Mouse (Mus musculus): Measurements from ENCODE around the gene Dhx32. TPM values are rescaled to one million over a fixed set of nuclear protein-coding genes. Genes with fewer than 3 reads are reported as not detected.
A peak's percentile ranks its signal among the peaks of the same experiment; 100 is the strongest.
"Not testable (repeated sequence)": the region's sequence is repeated elsewhere in the genome, so short reads cannot be mapped to it uniquely, and the experiment has no call there.

Gene Dhx32
- polyA plus RNA-seq, 1 experiment from 2014 or later, result 43.8 TPM

- H3K9ac ChIP-seq (ENCODE audit: low read depth, low read length), result no peak overlapping the region
- no peak overlapping the region for H3K27ac ChIP-seq (ENCODE audit: low read depth, low read length)
- 0 out of 2 replicates have a peak, but pooled peaks cover 3% of the 10 kb centered on the region for H3K4me1 ChIP-seq (replicated peaks; ENCODE audit: control insufficient read depth, insufficient read depth, low read length)
- TF ChIP-seq CTCF (IDR thresholded peaks at IDR 0.05; ENCODE audit: low read depth), result peak; percentile 42
- ATAC-seq, result no peak
- no peaks in the 10 kb centered on the region for H3K27me3 ChIP-seq (replicated peaks; ENCODE audit: control insufficient read depth, insufficient read depth, low read length)
- no peaks in the 10 kb centered on the region for H3K9me3 ChIP-seq (ENCODE audit: control insufficient read depth)
- 87% methylated on average over 2 of the region's 2 CpGs for WGBS
- no peak overlapping the region for H3K4me3 ChIP-seq (ENCODE audit: low read depth, low read length)
- no peaks in the 10 kb centered on the region for H3K36me3 ChIP-seq (ENCODE audit: control insufficient read depth, insufficient read depth)
- H3K4me2 ChIP-seq (replicated peaks; ENCODE audit: low read depth), result no peak overlapping the region
Observed at GRCm38 (mm10) chr7:133707301-133707700, 75.2 kb downstream of the Dhx32 start.

- no peak for ATAC-seq
- no peak overlapping the region for H3K27ac ChIP-seq (ENCODE audit: low read depth, low read length)
- H3K36me3 ChIP-seq (ENCODE audit: control insufficient read depth, insufficient read depth), result 0 out of 2 replicates have a peak, but pooled peaks cover 7% of the 10 kb centered on the region
- H3K4me3 ChIP-seq (ENCODE audit: low read depth, low read length), result no peak overlapping the region
- no peaks in the 10 kb centered on the region for H3K4me1 ChIP-seq (replicated peaks; ENCODE audit: control insufficient read depth, insufficient read depth, low read length)
- no peak overlapping the region for H3K4me2 ChIP-seq (replicated peaks; ENCODE audit: low read depth)
- 88% methylated on average over 7 of the region's 7 CpGs for WGBS
- TF ChIP-seq CTCF (IDR thresholded peaks at IDR 0.05; ENCODE audit: low read depth), result no peak
- H3K9ac ChIP-seq (ENCODE audit: low read depth, low read length), result no peak overlapping the region
- H3K27me3 ChIP-seq (replicated peaks; ENCODE audit: control insufficient read depth, insufficient read depth, low read length), result no peaks in the 10 kb centered on the region
- no peaks in the 10 kb centered on the region for H3K9me3 ChIP-seq (ENCODE audit: control insufficient read depth)
Observed at GRCm38 (mm10) chr7:133703906-133704305, 78.6 kb downstream of the Dhx32 start.

- ATAC-seq, result no peak
- Histone ChIP-seq H3K36me3 (ENCODE audit: control insufficient read depth, insufficient read depth) (peaks cover 10% of the 10 kb centered on the region; the same call in 1 of the 2 replicates), H3K9me3 (ENCODE audit: control insufficient read depth) (no peaks in the 10 kb centered on the region), H3K4me2 (replicated peaks; ENCODE audit: low read depth) (no peak overlapping the region), H3K4me3 (ENCODE audit: low read depth, low read length) (no peak overlapping the region), H3K27me3 (replicated peaks; ENCODE audit: control insufficient read depth, insufficient read depth, low read length) (no peaks in the 10 kb centered on the region), H3K27ac (ENCODE audit: low read depth, low read length) (no peak overlapping the region), H3K9ac (ENCODE audit: low read depth, low read length) (no peak overlapping the region), H3K4me1 (replicated peaks; ENCODE audit: control insufficient read depth, insufficient read depth, low read length) (no peaks in the 10 kb centered on the region)
- 63% methylated on average over 10 of the region's 10 CpGs for WGBS
- TF ChIP-seq CTCF (IDR thresholded peaks at IDR 0.05; ENCODE audit: low read depth), result no peak
Observed at GRCm38 (mm10) chr7:133702333-133702732, 80.2 kb downstream of the Dhx32 start.

GRCm38 (mm10) chr7:133701366-133701765 is 81.2 kb downstream of the Dhx32 start:
- H3K4me1 ChIP-seq (replicated peaks; ENCODE audit: control insufficient read depth, insufficient read depth, low read length), result no peaks in the 10 kb centered on the region
- H3K36me3 ChIP-seq (ENCODE audit: control insufficient read depth, insufficient read depth), result peaks cover 16% of the 10 kb centered on the region; the same call in 1 of the 2 replicates
- no peak for ATAC-seq
- no peak overlapping the region for H3K4me2 ChIP-seq (replicated peaks; ENCODE audit: low read depth)
- no peak overlapping the region for H3K9ac ChIP-seq (ENCODE audit: low read depth, low read length)
- H3K9me3 ChIP-seq (ENCODE audit: control insufficient read depth), result no peaks in the 10 kb centered on the region
- H3K27me3 ChIP-seq (replicated peaks; ENCODE audit: control insufficient read depth, insufficient read depth, low read length), result no peaks in the 10 kb centered on the region
- no peak overlapping the region for H3K27ac ChIP-seq (ENCODE audit: low read depth, low read length)
- TF ChIP-seq CTCF (IDR thresholded peaks at IDR 0.05; ENCODE audit: low read depth), result no peak
- no peak overlapping the region for H3K4me3 ChIP-seq (ENCODE audit: low read depth, low read length)
- WGBS, result 100% methylated on average over 7 of the region's 7 CpGs

- 84% methylated on average over 4 of the region's 4 CpGs for whole genome bisulfite sequencing
- H3K9me3 ChIP-seq (ENCODE audit: control insufficient read depth), result no peaks in the 10 kb centered on the region
- H3K4me3 ChIP-seq (ENCODE audit: low read depth, low read length), result no peak overlapping the region
- no peak overlapping the region for H3K4me2 ChIP-seq (replicated peaks; ENCODE audit: low read depth)
- no peak for TF ChIP-seq CTCF (IDR thresholded peaks at IDR 0.05; ENCODE audit: low read depth)
- H3K27me3 ChIP-seq (replicated peaks; ENCODE audit: control insufficient read depth, insufficient read depth, low read length), result no peaks in the 10 kb centered on the region
- H3K4me1 ChIP-seq (replicated peaks; ENCODE audit: control insufficient read depth, insufficient read depth, low read length), result no peaks in the 10 kb centered on the region
- no peak for ATAC-seq
- H3K27ac ChIP-seq (ENCODE audit: low read depth, low read length), result no peak overlapping the region
- no peak overlapping the region for H3K9ac ChIP-seq (ENCODE audit: low read depth, low read length)
- H3K36me3 ChIP-seq (ENCODE audit: control insufficient read depth, insufficient read depth), result peaks cover 16% of the 10 kb centered on the region; the same call in 1 of the 2 replicates
Observed at GRCm38 (mm10) chr7:133699885-133700284, 82.6 kb downstream of the Dhx32 start.

GRCm38 (mm10) chr7:133698021-133698709 is 84.4 kb downstream of the Dhx32 start:
- no peak for ATAC-seq
- Histone ChIP-seq H3K4me2 (replicated peaks; ENCODE audit: low read depth) (no peak overlapping the region), H3K27me3 (replicated peaks; ENCODE audit: control insufficient read depth, insufficient read depth, low read length) (no peaks in the 10 kb centered on the region), H3K36me3 (ENCODE audit: control insufficient read depth, insufficient read depth) (peaks cover 16% of the 10 kb centered on the region; the same call in 1 of the 2 replicates), H3K27ac (ENCODE audit: low read depth, low read length) (no peak overlapping the region), H3K4me3 (ENCODE audit: low read depth, low read length) (no peak overlapping the region), H3K4me1 (replicated peaks; ENCODE audit: control insufficient read depth, insufficient read depth, low read length) (no peaks in the 10 kb centered on the region), H3K9ac (ENCODE audit: low read depth, low read length) (no peak overlapping the region), H3K9me3 (ENCODE audit: control insufficient read depth) (no peaks in the 10 kb centered on the region)
- no peak for TF ChIP-seq CTCF (IDR thresholded peaks at IDR 0.05; ENCODE audit: low read depth)
- WGBS, result 85% methylated on average over 12 of the region's 12 CpGs

- H3K9me3 ChIP-seq (ENCODE audit: control insufficient read depth); H3K27ac ChIP-seq (ENCODE audit: low read depth, low read length); H3K4me3 ChIP-seq (ENCODE audit: low read depth, low read length); H3K9ac ChIP-seq (ENCODE audit: low read depth, low read length); H3K27me3 ChIP-seq (replicated peaks; ENCODE audit: control insufficient read depth, insufficient read depth, low read length); H3K4me2 ChIP-seq (replicated peaks; ENCODE audit: low read depth); H3K4me1 ChIP-seq (replicated peaks; ENCODE audit: control insufficient read depth, insufficient read depth, low read length); ATAC-seq: not testable (repeated sequence)
- peaks cover 26% of the 10 kb centered on the region for H3K36me3 ChIP-seq (ENCODE audit: control insufficient read depth, insufficient read depth)
Observed at GRCm38 (mm10) chr7:133685644-133686043, 96.9 kb downstream of the Dhx32 start.
